Mouse (Mus musculus) retina, postnatal 1 day (tissue): ENCODE measurements at regions not wholly inside any gene's neighbourhood (a gene's known extent, or its start where the extent isn't known, plus 50 kb on each side); places are given as distances from the start of the nearest gene placed in this dataset.
A peak's percentile ranks its signal among the peaks of the same experiment; 100 is the strongest.

Source experiments
- DNase-seq: peaks from one replicate; pipeline ENCODE4 v3.0.0-alpha.2; 2012

DNA sequence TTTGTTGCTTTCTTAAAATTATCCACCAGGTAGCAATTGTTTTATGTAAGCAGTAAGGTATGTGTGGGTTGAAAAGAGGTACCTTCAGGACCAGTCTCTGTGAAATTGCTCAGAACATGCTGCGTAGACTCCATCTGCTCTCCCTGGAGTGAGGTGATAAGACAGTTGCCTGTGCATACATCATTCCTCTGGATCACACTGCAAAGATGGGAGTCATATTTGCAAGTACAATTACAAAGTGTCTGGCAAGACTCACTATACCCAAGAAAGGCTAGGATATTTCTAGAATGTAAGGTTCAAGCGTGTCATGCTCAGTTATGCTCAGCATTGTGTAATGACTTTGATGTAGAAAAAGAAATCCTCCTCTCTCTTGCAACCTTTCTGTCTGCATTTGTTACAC lies 1283.5 kb upstream of the Slc10a2 start:
- DNase-seq = no peak

DNA sequence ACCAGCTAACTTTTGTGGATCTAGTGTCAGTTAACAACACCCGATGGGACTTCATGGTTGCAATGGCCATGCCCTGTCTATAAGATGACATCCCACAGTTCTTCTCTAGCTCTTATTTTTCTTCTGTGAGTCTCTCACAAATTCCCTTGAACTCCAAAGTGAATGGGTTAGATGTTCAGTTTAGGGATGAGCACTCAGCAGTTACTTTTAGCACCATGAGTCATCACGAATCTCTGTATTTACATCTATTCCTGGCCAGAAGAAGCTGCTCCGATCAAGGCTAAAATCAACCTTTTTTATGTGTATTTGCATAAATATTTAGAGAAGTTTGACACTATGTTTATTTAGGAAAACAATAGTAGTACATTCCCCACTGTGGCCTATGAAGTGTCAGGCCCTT lies 1269.6 kb upstream of the Slc10a2 start:
- DNase-seq = no peak

DNA sequence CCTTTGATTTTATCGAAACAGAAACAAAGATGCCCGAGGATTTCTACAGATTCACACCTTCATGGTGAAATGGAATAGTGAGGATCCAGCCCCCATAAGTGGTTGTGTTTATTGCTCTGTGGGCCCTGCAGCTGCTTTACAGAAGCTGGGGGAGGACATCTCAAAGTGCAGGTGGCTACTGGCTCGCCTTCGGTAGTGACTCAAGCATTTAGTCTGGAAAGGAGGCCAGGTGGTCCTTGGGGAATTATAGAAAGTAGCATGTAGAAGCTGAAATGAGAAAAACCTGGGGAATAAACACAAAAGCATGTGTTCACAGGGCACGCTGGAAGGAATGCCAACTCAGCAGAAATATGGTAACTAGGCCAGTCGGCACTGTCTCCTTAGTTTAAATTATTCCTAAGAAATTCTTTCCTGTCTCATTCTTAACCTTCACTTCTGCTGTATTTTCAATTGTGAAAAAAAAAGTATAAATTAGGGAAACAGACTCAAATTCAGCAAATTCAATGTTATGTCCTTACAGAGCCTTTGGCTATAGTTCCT lies 1256.3 kb upstream of the Slc10a2 start:
- peak; percentile 16 for DNase-seq

DNA sequence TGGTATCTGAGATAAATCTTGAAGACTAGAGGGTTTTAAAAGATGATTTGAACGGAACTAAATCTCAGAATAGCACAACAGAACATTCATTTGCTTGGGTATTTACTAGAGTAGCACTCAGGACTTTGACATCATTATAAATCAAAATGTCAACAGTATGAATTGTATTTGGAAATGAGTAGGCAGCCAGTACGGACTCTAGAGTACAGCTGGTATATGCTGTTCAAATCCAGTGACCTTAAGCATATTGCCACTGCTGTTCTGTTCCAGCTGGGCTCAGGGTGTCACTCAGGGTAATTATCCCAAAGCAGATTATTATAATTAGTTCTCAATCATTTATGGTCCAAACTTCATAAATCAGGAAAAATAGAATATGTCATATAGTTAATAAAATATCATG lies 1252.7 kb upstream of the Slc10a2 start:
- DNase-seq = peak; percentile 16

- no peak for DNase-seq
Measured at GRCm38 (mm10) chr8:6350460-6350859, 1245.3 kb upstream of the Slc10a2 start.

- peak; percentile 29 for DNase-seq
Measured at GRCm38 (mm10) chr8:6350052-6350451, 1244.9 kb upstream of the Slc10a2 start.

DNA sequence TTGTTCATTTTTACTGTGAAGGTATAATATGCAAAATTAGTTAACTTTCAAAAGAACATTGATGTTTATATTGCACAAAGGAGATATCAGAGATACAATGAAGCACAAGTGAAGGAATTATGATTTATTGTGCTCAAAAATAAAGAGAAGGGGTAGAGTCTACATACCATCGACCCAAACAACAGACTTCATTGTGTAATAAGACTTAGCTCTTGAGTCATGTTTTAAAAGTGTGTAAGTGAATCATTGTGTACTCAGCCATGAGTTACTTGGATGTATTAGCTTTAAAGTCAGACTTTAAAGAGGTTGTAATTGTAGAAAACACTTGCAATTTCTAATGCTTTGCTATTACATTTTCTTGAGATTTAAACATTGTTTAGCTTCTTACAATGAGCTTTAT lies 1240.6 kb upstream of the Slc10a2 start:
- no peak for DNase-seq

DNA sequence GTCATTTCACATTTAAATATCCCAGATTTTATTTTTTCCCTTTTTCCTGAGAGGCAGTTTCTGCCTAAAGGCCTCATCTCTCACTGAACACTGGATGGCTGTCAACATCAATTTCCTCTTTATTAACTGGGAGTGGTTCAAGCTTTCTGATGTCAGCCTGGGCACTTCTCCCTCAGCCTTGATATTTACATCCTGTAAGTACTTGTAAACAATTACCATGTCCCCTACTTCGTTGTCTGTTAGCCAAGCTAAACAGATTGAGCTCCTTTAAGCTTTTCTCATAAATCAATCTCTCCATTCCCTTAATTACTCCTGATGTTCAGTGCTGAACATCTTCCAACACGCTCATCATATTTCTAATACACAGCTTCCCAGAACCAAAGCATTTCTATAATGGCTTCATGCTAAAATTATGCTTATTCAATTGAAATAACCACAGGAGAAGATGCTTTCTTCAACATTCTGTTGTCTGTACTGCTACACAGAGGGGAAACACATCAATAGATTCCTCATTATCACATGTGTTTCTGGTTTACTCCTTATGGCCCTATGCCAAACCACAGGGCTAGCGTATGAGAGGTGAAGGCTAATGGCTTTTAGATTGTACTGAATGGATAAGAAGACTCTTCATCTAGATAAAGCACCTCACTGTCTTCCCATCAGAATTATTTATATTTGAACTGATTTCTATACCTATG lies 1235.2 kb upstream of the Slc10a2 start:
- peak; percentile 55 for DNase-seq

DNA sequence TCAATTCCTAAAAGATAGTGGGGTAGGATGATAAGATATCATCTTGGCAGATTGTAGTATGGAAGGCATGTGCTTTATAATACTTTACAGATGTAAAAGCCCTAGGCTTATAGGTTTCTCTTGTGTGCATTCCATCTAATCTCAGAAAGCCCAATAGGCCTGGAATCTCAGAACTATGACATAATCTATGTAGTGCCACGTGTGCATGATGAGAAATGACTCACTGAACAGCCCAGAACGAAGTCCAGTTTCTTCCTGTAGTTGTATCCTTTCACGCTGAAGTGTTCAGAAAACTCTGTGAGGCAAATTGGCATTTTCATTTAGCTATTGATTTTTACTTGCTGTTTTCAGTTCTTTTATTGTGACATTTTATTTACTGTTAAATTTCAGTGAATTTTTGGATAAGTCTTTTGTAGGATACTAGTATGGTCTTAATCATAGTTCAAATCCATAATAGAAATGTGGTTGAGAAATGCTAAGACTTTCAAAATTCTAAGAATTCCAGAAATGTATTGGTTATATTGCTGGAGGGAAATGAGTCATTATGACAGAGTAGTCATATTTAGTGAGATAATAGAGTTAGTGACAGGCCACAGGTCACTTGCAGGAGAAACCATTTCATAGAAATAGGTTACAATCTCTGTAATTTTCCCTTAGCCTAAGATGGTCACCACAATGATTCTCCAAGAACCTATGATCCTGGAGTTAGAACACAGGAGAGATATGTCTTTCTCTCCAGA lies 1229.3 kb upstream of the Slc10a2 start:
- DNase-seq = no peak

DNA sequence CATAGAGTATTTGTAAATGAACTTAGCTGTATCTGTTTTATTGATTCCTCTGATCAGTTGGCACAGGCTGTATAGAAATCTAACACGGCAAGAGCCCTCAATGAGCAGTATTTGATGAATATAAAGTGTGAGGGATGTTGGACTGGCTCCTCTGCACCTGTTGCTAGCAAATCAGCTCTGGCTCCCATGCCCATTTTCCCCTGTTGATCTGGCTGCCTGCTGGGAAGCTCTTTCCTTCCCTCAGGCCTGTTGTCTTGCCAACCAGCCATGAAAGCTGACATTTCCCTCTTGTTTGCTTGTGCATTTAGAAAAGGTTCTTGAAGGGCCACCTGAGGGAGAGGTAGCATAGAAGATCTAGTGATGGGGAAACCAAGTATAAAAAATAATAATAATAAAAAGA lies 1216.2 kb upstream of the Slc10a2 start:
- peak; percentile 16 for DNase-seq

DNA sequence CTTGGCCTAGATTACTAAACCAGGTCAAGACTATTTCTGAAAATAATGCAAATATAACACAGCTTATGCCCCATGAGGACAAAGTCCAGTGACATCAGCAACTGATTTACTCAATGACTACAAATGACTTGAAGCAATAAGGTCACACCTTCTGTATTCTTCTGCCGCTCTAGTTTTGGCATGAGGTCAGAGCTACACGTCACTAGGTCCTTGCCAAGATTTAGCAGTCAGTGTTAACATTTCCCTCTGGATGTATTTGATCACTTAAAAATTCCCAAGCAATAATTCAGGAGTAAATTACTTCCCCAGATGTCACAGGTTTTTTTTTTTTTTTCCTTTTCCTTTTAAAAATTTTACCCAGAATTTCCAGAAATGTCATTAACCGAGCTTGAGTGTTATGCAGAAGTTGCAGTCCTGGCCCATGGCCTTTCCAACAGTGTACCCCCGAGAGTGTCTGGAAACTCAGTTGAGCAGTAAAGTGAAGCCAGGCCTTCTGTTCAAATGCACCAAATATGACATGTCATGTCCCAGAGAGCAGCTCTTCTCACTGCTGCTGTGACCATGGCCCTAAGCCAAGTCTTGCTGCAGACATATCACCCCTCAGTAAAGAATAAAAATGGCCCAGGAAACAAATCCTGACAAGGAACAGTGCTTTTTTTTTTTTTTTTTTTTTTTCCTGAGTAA lies 1210.2 kb upstream of the Slc10a2 start:
- DNase-seq = no peak

DNA sequence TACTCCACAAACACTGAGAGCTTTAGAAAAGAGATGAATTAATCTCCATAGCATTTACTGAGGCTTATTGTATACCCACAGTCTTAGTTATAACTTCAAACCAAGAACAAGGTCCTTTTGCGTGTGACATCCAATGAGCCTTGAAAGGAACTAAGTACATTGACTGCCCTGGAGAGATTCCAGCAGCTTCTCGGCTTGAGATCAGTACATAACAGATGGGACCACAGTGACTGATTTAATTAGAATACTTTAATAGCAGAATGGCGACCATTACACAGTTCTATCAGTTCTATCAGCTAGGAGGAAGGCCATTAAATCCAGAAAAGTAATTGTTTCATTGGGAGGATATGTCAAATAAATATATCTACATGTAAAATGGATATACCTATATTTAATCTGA lies 1183.7 kb upstream of the Slc10a2 start:
- peak; percentile 28 for DNase-seq

- DNase-seq = no peak
Measured at GRCm38 (mm10) chr8:6279903-6280302, 1174.8 kb upstream of the Slc10a2 start.
